Mouse (Mus musculus) monocyte, adult 2 months (primary cell): Measurements from ENCODE around the gene Jmjd1c.

Experiments used
- DNase-seq, 2 experiments: peaks; one replicate each; pipeline ENCODE4 v3.0.0; 2022; ENCODE audit warnings: low spot score in 2 of 2, low read depth in 1 of 2

Jmjd1c gene

GRCm38 (mm10) chr10:67095798-67096620 is at the start of gene Jmjd1c:
Gene Jmjd1c (plus strand): TSS chr10:67096125.
- peak in 1 of 2 experiments; percentile 59 for DNase-seq

- DNase-seq: no peak
These were observed 47.9 kb upstream of the Jmjd1c start for GRCm38 (mm10) chr10:67047712-67048645.

GRCm38 (mm10) chr10:67048871-67049615 is 46.9 kb upstream of the Jmjd1c start:
- DNase-seq: no peak

GRCm38 (mm10) chr10:67049621-67050020 is 46.3 kb upstream of the Jmjd1c start:
- DNase-seq: no peak

GRCm38 (mm10) chr10:67050766-67051165 is 45.2 kb upstream of the Jmjd1c start:
- DNase-seq: no peak

GRCm38 (mm10) chr10:67051466-67051865 is 44.5 kb upstream of the Jmjd1c start:
- no peak for DNase-seq

- DNase-seq: no peak
These were observed 43.5 kb upstream of the Jmjd1c start for GRCm38 (mm10) chr10:67052429-67052828.

- DNase-seq: no peak
These were observed 42.5 kb upstream of the Jmjd1c start for GRCm38 (mm10) chr10:67053475-67053874.

- DNase-seq: no peak
These were observed 39.8 kb upstream of the Jmjd1c start for GRCm38 (mm10) chr10:67055867-67056856.

- no peak for DNase-seq
These were observed 38.7 kb upstream of the Jmjd1c start for GRCm38 (mm10) chr10:67057208-67057607.

GRCm38 (mm10) chr10:67057696-67058095 is 38.2 kb upstream of the Jmjd1c start:
- DNase-seq: no peak

GRCm38 (mm10) chr10:67058297-67058696 is 37.6 kb upstream of the Jmjd1c start:
- DNase-seq: no peak

- DNase-seq: no peak
These were observed 37.2 kb upstream of the Jmjd1c start for GRCm38 (mm10) chr10:67058702-67059101.

GRCm38 (mm10) chr10:67061367-67061801 is 34.5 kb upstream of the Jmjd1c start:
- no peak for DNase-seq

GRCm38 (mm10) chr10:67061823-67062222 is 34.1 kb upstream of the Jmjd1c start:
- DNase-seq: no peak

- no peak for DNase-seq
These were observed 30.5 kb upstream of the Jmjd1c start for GRCm38 (mm10) chr10:67065277-67065887.

GRCm38 (mm10) chr10:67065927-67066326 is 30.0 kb upstream of the Jmjd1c start:
- DNase-seq: no peak

- peak in 1 of 2 experiments; percentile 34 for DNase-seq
These were observed 29.5 kb upstream of the Jmjd1c start for GRCm38 (mm10) chr10:67066421-67066820.

GRCm38 (mm10) chr10:67069013-67069412 is 26.9 kb upstream of the Jmjd1c start:
- peak in 1 of 2 experiments; percentile 26 for DNase-seq
